In the genomic region with DNA sequence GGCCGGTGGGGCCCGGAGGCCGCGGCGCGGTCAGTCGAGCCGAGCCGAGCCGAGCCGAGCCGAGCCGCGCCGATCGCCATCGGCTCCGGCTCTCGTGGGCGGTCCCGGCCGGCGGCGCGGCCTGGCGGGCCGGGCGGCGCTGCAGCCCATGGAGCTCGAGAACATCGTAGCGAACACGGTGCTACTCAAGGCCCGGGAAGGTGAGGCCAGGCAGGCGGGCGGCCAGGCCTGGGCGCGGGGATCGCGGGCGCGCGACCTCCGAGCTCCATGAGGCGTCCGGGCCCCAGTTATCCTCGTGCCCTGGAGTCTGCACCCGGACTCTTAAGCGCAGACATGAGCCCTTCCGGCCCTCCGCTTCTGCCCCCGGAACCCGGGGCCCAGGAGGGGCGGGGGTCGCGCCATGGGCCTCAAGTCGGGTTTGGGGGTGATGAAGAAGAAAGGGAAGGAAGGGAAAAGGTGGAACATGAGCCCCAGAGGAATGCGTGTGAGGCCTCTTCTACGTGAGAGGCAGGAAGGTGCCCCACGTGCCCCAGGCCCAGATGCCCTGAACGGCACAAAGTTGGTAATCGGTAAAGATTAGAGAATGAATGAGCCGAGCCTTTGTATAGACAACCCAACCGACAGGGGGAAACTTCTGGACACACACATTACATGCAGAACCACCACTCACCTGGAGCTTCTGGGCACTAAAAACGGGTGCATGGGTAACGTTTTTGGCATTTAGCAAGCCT, we compare ENCODE assay signal across 8 mouse cellular contexts. TPM values are rescaled to one million over a fixed set of nuclear protein-coding genes. Genes with fewer than 3 reads are reported as not detected.
A peak's percentile ranks its signal among the peaks of the same experiment; 100 is the strongest.
DNase-seq lines count a peak whose midpoint lies in the region; ATAC-seq and TF ChIP-seq lines count a peak whose summit lies in the region.

No protein-coding gene starts in this region.

- H3K9ac ChIP-seq in heart, embryonic 15.5 days, result peak overlapping the region; percentile 96
- H3K9ac ChIP-seq in forebrain, embryonic 13.5 days, result peak overlapping the region; percentile 96
- H3K9ac ChIP-seq in liver, embryonic 13.5 days, result peak overlapping the region; percentile 95

- H3K4me3 ChIP-seq in heart, embryonic 15.5 days, result peak overlapping the region; percentile 80
- peak overlapping the region; percentile 87 for H3K4me3 ChIP-seq in forebrain, embryonic 13.5 days
- H3K4me3 ChIP-seq in liver, embryonic 13.5 days (replicated peaks), result peak overlapping the region; percentile 84
- H3K4me3 ChIP-seq in thymus, adult 2 months (ENCODE audit: control insufficient read depth, insufficient read depth, low read length), result peak overlapping the region; percentile 64

- no peaks in the 10 kb centered on the region for H3K27me3 ChIP-seq in heart, embryonic 15.5 days
- H3K27me3 ChIP-seq in forebrain, embryonic 13.5 days, result no peaks in the 10 kb centered on the region
- no peaks in the 10 kb centered on the region for H3K27me3 ChIP-seq in liver, embryonic 13.5 days
- no peaks in the 10 kb centered on the region for H3K27me3 ChIP-seq in thymus, adult 2 months (ENCODE audit: control insufficient read depth, insufficient read depth, low read length)

- no peak for ATAC-seq in heart, embryonic 15.5 days (replicated peaks; ENCODE audit: insufficient number of reproducible peaks, insufficient read depth, low FRiP score, low read depth)
- ATAC-seq in forebrain, embryonic 13.5 days, result no peak
- no peak for ATAC-seq in liver, embryonic 13.5 days (ENCODE audit: low read depth)

- peak overlapping the region; percentile 97 for H3K27ac ChIP-seq in heart, embryonic 15.5 days
- H3K27ac ChIP-seq in forebrain, embryonic 13.5 days, result peak overlapping the region; percentile 95
- peak overlapping the region; percentile 97 for H3K27ac ChIP-seq in liver, embryonic 13.5 days
- peak overlapping the region; percentile 52 for H3K27ac ChIP-seq in thymus, adult 2 months (ENCODE audit: control insufficient read depth, insufficient read depth, low read length)

- TF ChIP-seq POLR2A in thymus, adult 2 months (IDR thresholded peaks at IDR 0.05; ENCODE audit: control insufficient read depth, extremely low read depth, insufficient read depth, low read length, poor library complexity), result no peak

- no peak for DNase-seq in heart, adult 11 months
- DNase-seq in MEL-GATA-1-ER (ENCODE audit: extremely low read depth, low read depth), result peak; percentile 56
- DNase-seq in liver, embryonic 13.5 days, result peak; percentile 27
- DNase-seq in thymus, adult 2 months, result peak; percentile 57
- DNase-seq in yolk sac, embryonic 10.5 days (ENCODE audit: low spot score), result no peak
- DNase-seq in frontal cortex, postnatal 14 days (ENCODE audit: low spot score in 2 of 2), result no peak

- H3K4me2 ChIP-seq in heart, embryonic 15.5 days, result peak overlapping the region; percentile 86
- H3K4me2 ChIP-seq in forebrain, embryonic 13.5 days, result peak overlapping the region; percentile 90
- H3K4me2 ChIP-seq in liver, embryonic 13.5 days, result peak overlapping the region; percentile 88

- no peaks in the 10 kb centered on the region for H3K9me3 ChIP-seq in heart, embryonic 15.5 days (replicated peaks)
- no peaks in the 10 kb centered on the region for H3K9me3 ChIP-seq in forebrain, embryonic 13.5 days (replicated peaks)
- no peaks in the 10 kb centered on the region for H3K9me3 ChIP-seq in liver, embryonic 13.5 days (replicated peaks)

- peaks cover 48% of the 10 kb centered on the region for H3K4me1 ChIP-seq in heart, embryonic 15.5 days (replicated peaks)
- H3K4me1 ChIP-seq in forebrain, embryonic 13.5 days, result peaks cover 38% of the 10 kb centered on the region
- peaks cover 58% of the 10 kb centered on the region for H3K4me1 ChIP-seq in liver, embryonic 13.5 days (replicated peaks)
- peaks cover 54% of the 10 kb centered on the region for H3K4me1 ChIP-seq in thymus, adult 2 months (replicated peaks; ENCODE audit: control insufficient read depth, insufficient read depth, low read length)

- WGBS in heart, embryonic 15.5 days, result under 1% methylated on average over 51 of the region's 66 CpGs
- WGBS in forebrain, embryonic 13.5 days, result under 1% methylated on average over 65 of the region's 66 CpGs
- WGBS in liver, embryonic 13.5 days (ENCODE audit: insufficient replicate concordance), result under 1% methylated on average over 66 of the region's 66 CpGs
- 3% methylated on average over 65 of the region's 66 CpGs for WGBS in thymus, adult 2 months

- TF ChIP-seq CTCF in thymus, adult 2 months (IDR thresholded peaks at IDR 0.05; ENCODE audit: borderline replicate concordance, control insufficient read depth, extremely low read depth, insufficient read depth, low read length, poor library complexity), result 0 out of 2 replicates have a peak, but pooled peaks have one; percentile 35

- H3K36me3 ChIP-seq in heart, embryonic 15.5 days, result peaks cover under 1% of the 10 kb centered on the region; the same call in 1 of the 2 replicates
- peaks cover 17% of the 10 kb centered on the region for H3K36me3 ChIP-seq in forebrain, embryonic 13.5 days (ENCODE audit: poor library complexity, severe bottlenecking)
- peaks cover 22% of the 10 kb centered on the region for H3K36me3 ChIP-seq in liver, embryonic 13.5 days
- H3K36me3 ChIP-seq in thymus, adult 2 months (ENCODE audit: control insufficient read depth, insufficient read depth, low read length), result peaks cover 7% of the 10 kb centered on the region

RNA-seq across cellular contexts. Expression of a gene that starts 0.7 kb away (rescaled TPM):
- 15.5 and 24.7 TPM in 2 replicates for polyA plus RNA-seq in heart, embryonic 15.5 days (2015; fragmentation: Nextera tagmentation; extraction: Ambion mirVana)
- 24.9 and 26.9 TPM in 2 replicates for polyA plus RNA-seq in forebrain, embryonic 13.5 days (2015; fragmentation: Nextera tagmentation; extraction: Ambion mirVana)
- polyA plus RNA-seq in liver, embryonic 13.5 days (2015; fragmentation: Nextera tagmentation; extraction: Ambion mirVana), result 23.7 and 25.2 TPM in 2 replicates
- 228 and 238 TPM in 2 replicates for polyA plus RNA-seq in thymus, adult 2 months (2012; rRNA removed)

RNA-seq across cellular contexts. Expression of a gene that starts 18.5 kb away (rescaled TPM):
- 0.18 and 0.30 TPM in 2 replicates for polyA plus RNA-seq in heart, embryonic 15.5 days (2015; fragmentation: Nextera tagmentation; extraction: Ambion mirVana)
- 1.6 and 2.2 TPM in 2 replicates for polyA plus RNA-seq in forebrain, embryonic 13.5 days (2015; fragmentation: Nextera tagmentation; extraction: Ambion mirVana)
- polyA plus RNA-seq in liver, embryonic 13.5 days (2015; fragmentation: Nextera tagmentation; extraction: Ambion mirVana), result not detected in 2 replicates
- 33.8 and 52.2 TPM in 2 replicates for polyA plus RNA-seq in thymus, adult 2 months (2012; rRNA removed)

RNA-seq across cellular contexts. Expression of a gene that starts 18.9 kb away (rescaled TPM):
- 0.10 and 1.2 TPM in 2 replicates for polyA plus RNA-seq in heart, embryonic 15.5 days (2015; fragmentation: Nextera tagmentation; extraction: Ambion mirVana)
- not detected in 2 replicates for polyA plus RNA-seq in forebrain, embryonic 13.5 days (2015; fragmentation: Nextera tagmentation; extraction: Ambion mirVana)
- 56.5 and 59.8 TPM in 2 replicates for polyA plus RNA-seq in liver, embryonic 13.5 days (2015; fragmentation: Nextera tagmentation; extraction: Ambion mirVana)
- polyA plus RNA-seq in thymus, adult 2 months (2012; rRNA removed), result 0.39 and 1.6 TPM in 2 replicates

RNA-seq across cellular contexts. Expression of a gene that starts 30.5 kb away (rescaled TPM):
- polyA plus RNA-seq in heart, embryonic 15.5 days (2015; fragmentation: Nextera tagmentation; extraction: Ambion mirVana), result not detected in 2 replicates
- polyA plus RNA-seq in forebrain, embryonic 13.5 days (2015; fragmentation: Nextera tagmentation; extraction: Ambion mirVana), result 0.60 TPM in 1 of 2 replicates, not detected in the other
- not detected in 2 replicates for polyA plus RNA-seq in liver, embryonic 13.5 days (2015; fragmentation: Nextera tagmentation; extraction: Ambion mirVana)
- not detected in 2 replicates for polyA plus RNA-seq in thymus, adult 2 months (2012; rRNA removed)

RNA-seq across cellular contexts. Expression of a gene that starts 42.4 kb away (rescaled TPM):
- polyA plus RNA-seq in heart, embryonic 15.5 days (2015; fragmentation: Nextera tagmentation; extraction: Ambion mirVana), result 60.1 and 77.2 TPM in 2 replicates
- polyA plus RNA-seq in forebrain, embryonic 13.5 days (2015; fragmentation: Nextera tagmentation; extraction: Ambion mirVana), result 639 and 641 TPM in 2 replicates
- polyA plus RNA-seq in liver, embryonic 13.5 days (2015; fragmentation: Nextera tagmentation; extraction: Ambion mirVana), result 11.5 and 12.3 TPM in 2 replicates
- 7.8 and 9.8 TPM in 2 replicates for polyA plus RNA-seq in thymus, adult 2 months (2012; rRNA removed)

Comparison
In these comparisons a context has a peak if more than half of its experiments do, and no peak if none do; other contexts are left out.
1. DNase-seq: peak in MEL-GATA-1-ER (single experiment), liver, embryonic 13.5 days (single experiment) and thymus, adult 2 months (single experiment); none in heart, adult 11 months (single experiment), yolk sac, embryonic 10.5 days (single experiment) and frontal cortex, postnatal 14 days (0 of 2).
2. RNA of a gene that starts 18.5 kb away (polyA plus RNA-seq): 33.8 to 52.2 TPM in thymus, adult 2 months; 1.6 to 2.2 TPM in forebrain, embryonic 13.5 days, 0.18 to 0.30 TPM in heart, embryonic 15.5 days and not detected in liver, embryonic 13.5 days; every median in the first group is over 10 times any median in the second.
3. RNA of a gene that starts 18.9 kb away (polyA plus RNA-seq): 56.5 to 59.8 TPM in liver, embryonic 13.5 days; 0.39 to 1.6 TPM in thymus, adult 2 months, 0.10 to 1.2 TPM in heart, embryonic 15.5 days and not detected in forebrain, embryonic 13.5 days; every median in the first group is over 10 times any median in the second.
4. Peak in every context shown above with its lines, with median percentiles within 50 percentile points of each other: H3K27ac ChIP-seq, H3K4me2 ChIP-seq, H3K4me3 ChIP-seq and H3K9ac ChIP-seq.